Mouse (Mus musculus): Measurements from ENCODE around the gene Agap3. TPM values are rescaled to one million over a fixed set of nuclear protein-coding genes. Genes with fewer than 3 reads are reported as not detected.

The Agap3 gene
- total and polyA plus RNA-seq, 3 experiments, result 116 to 203 (median 138) TPM

DNA sequence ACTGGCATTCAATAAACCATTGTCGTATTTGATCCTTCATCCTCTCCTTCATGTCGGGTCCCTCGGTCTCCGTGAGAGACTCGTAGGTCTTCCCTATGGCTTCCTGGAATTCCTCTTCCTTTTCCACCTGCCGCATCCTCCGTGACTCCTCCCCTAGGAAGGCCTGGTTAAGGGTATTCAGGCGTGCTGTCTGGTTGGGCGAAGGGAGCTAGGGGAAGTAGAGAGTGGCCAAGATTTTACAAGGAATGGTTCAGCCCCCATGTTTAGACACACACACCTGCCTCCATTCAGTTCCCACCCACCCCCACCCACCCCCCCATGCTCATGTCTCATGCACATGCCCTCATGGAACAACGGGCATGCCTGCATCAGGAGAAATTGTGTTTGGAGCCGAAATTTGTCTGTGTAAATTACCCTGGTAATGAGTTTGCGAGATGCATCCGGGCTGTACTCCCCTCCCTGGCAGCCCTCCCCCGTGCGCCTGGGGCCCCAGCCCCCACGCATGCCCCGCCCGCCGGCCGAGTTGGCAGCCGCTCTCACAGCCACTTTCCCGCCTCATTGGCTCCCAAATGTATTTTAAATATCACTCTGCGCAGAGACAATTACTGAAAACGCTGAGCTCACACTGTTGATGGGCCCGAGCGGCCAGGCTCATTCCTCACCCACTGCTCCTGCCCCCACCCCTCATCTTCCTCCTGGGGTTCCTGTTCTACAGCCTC is 98.8 kb downstream of the Agap3 start:
- TF ChIP-seq JUND (IDR thresholded peaks at IDR 0.05; ENCODE audit: low read depth, low read length) (no peak), POLR2AphosphoS5 (IDR thresholded peaks at IDR 0.05; ENCODE audit: borderline replicate concordance, low read depth, low read length) (no peak), TBP (IDR thresholded peaks at IDR 0.05; ENCODE audit: low read depth, low read length) (no peak), CHD1 (IDR thresholded peaks at IDR 0.05; ENCODE audit: low read depth, low read length) (no peak), MYB (IDR thresholded peaks at IDR 0.05; ENCODE audit: low read depth, low read length) (no peak), KAT2A (conservative IDR thresholded peaks at IDR 0.05; ENCODE audit: low read depth, low read length) (no peak), MAFK (IDR thresholded peaks at IDR 0.05; ENCODE audit: borderline replicate concordance, low read depth, low read length) (no peak), RAD21 (IDR thresholded peaks at IDR 0.05; ENCODE audit: low read depth, low read length) (no peak)
- no peak overlapping the region for H3K27ac ChIP-seq (ENCODE audit: control insufficient read depth, low read depth, low read length)
- H3K79me2 ChIP-seq (ENCODE audit: control insufficient read depth, insufficient read depth, low read length, poor library complexity), result no peaks in the 10 kb centered on the region
- H3K36me3 ChIP-seq (ENCODE audit: control insufficient read depth in 1 of 2, insufficient read depth in 2 of 2, low read length in 2 of 2), result no peaks in the 10 kb centered on the region
- no peak overlapping the region for H3K9ac ChIP-seq (ENCODE audit: control insufficient read depth, low read depth, low read length, poor library complexity, severe bottlenecking)
- no peak for DNase-seq (ENCODE audit: low read depth, low spot score)
- peaks cover 9 to 21% of the 10 kb centered on the region in 2 experiments for H3K27me3 ChIP-seq (ENCODE audit: control insufficient read depth in 1 of 2, insufficient read depth in 2 of 2, low read length in 2 of 2)
- no peaks in the 10 kb centered on the region for H3K4me1 ChIP-seq (ENCODE audit: control insufficient read depth in 1 of 2, insufficient read depth in 2 of 2, low read length in 2 of 2)
- H3K9me3 ChIP-seq (replicated peaks; ENCODE audit: insufficient read depth, low read length), result no peaks in the 10 kb centered on the region
- H3K4me3 ChIP-seq (ENCODE audit: control insufficient read depth in 1 of 2, insufficient read depth in 1 of 2, low read depth in 2 of 2, low read length in 2 of 2), result no peak overlapping the region

DNA sequence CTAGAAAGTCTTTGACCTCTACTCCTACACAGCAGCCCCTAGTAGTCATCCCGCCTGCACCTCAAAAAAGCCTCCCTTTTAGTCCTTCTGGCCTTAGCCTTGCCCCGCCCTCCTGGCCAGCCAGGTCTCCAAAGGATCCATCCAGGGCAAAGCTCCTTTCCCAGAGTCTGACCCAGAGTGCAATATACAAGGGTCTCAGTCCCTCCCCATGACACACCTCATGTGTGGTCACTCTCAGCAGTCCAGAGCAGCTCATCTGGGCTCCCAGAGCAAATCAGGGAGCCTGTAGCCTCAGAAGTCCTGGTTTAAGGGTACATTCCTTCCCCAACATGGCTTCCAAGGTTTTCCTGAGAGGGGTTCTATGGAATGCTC is 99.3 kb downstream of the Agap3 start:
- TF ChIP-seq BHLHE40 (IDR thresholded peaks at IDR 0.05; ENCODE audit: borderline replicate concordance, low read depth, low read length) (no peak), USF1 (IDR thresholded peaks at IDR 0.05; ENCODE audit: low read depth, low read length) (no peak), SMC3 (IDR thresholded peaks at IDR 0.05; ENCODE audit: low read depth, low read length) (no peak), CTCF (IDR thresholded peaks at IDR 0.05 in 2 of 3, conservative IDR thresholded peaks at IDR 0.05 in 1 of 3; ENCODE audit: control insufficient read depth in 1 of 3, insufficient read depth in 1 of 3, low read depth in 2 of 3, low read length in 3 of 3, poor library complexity in 1 of 3, severe bottlenecking in 1 of 3) (no peak), ZMIZ1 (IDR thresholded peaks at IDR 0.05; ENCODE audit: low read depth, low read length) (no peak), POLR2AphosphoS5 (IDR thresholded peaks at IDR 0.05; ENCODE audit: borderline replicate concordance, low read depth, low read length) (no peak), GABPA (IDR thresholded peaks at IDR 0.05; ENCODE audit: low read depth, low read length) (no peak)
- H3K4me3 ChIP-seq (ENCODE audit: control insufficient read depth in 1 of 2, insufficient read depth in 1 of 2, low read depth in 2 of 2, low read length in 2 of 2), result no peak overlapping the region
- H3K9ac ChIP-seq (ENCODE audit: control insufficient read depth, low read depth, low read length, poor library complexity, severe bottlenecking), result no peak overlapping the region
- no peaks in the 10 kb centered on the region for H3K36me3 ChIP-seq (ENCODE audit: control insufficient read depth in 1 of 2, insufficient read depth in 2 of 2, low read length in 2 of 2)
- no peaks in the 10 kb centered on the region for H3K9me3 ChIP-seq (replicated peaks; ENCODE audit: insufficient read depth, low read length)
- H3K4me1 ChIP-seq (ENCODE audit: control insufficient read depth in 1 of 2, insufficient read depth in 2 of 2, low read length in 2 of 2), result no peaks in the 10 kb centered on the region
- peaks cover 9 to 23% of the 10 kb centered on the region in 2 experiments for H3K27me3 ChIP-seq (ENCODE audit: control insufficient read depth in 1 of 2, insufficient read depth in 2 of 2, low read length in 2 of 2)
- H3K27ac ChIP-seq (ENCODE audit: control insufficient read depth, low read depth, low read length), result no peak overlapping the region
- no peak for DNase-seq (ENCODE audit: low read depth, low spot score)
- H3K79me2 ChIP-seq (ENCODE audit: control insufficient read depth, insufficient read depth, low read length, poor library complexity), result no peaks in the 10 kb centered on the region

Other genes starting within 250 kb of the Agap3 start
- gene Kcnh2, start 100.6 kb upstream of the Agap3 start, total RNA-seq (2012; rRNA removed), result 1.8 and 2.0 TPM in 2 replicates
- gene Kcnh2, start 100.6 kb upstream of the Agap3 start, polyA plus RNA-seq (2012; ENCODE audit: insufficient read depth in 1 of 2, insufficient read length in 2 of 2, low read depth in 1 of 2, low replicate concordance in 2 of 2, missing spikeins in 1 of 2), result 1 to 10 TPM in 1 of 2 experiments, not detected in 1; 6.8 TPM
- gene Nos3, start 87.4 kb upstream of the Agap3 start, total RNA-seq (2012; rRNA removed), result 2.0 and 3.9 TPM in 2 replicates
- 1 to 10 TPM in 1 of 2 experiments, not detected in 1; 6.2 TPM for gene Nos3, start 87.4 kb upstream of the Agap3 start, polyA plus RNA-seq (2012; ENCODE audit: insufficient read depth in 1 of 2, insufficient read length in 2 of 2, low read depth in 1 of 2, low replicate concordance in 2 of 2, missing spikeins in 1 of 2)
- 30.2 and 41.2 TPM in 2 replicates for gene Atg9b, start 60.0 kb upstream of the Agap3 start, total RNA-seq (2012; rRNA removed)
- 10 to 100 TPM in 1 of 2 experiments, not detected in 1; 41.5 TPM for gene Atg9b, start 60.0 kb upstream of the Agap3 start, polyA plus RNA-seq (2012; ENCODE audit: insufficient read depth in 1 of 2, insufficient read length in 2 of 2, low read depth in 1 of 2, low replicate concordance in 2 of 2, missing spikeins in 1 of 2)
- gene Abcb8, start 58.5 kb upstream of the Agap3 start, total RNA-seq (2012; rRNA removed), result 72.4 and 76.9 TPM in 2 replicates
- gene Abcb8, start 58.5 kb upstream of the Agap3 start, polyA plus RNA-seq (2012; ENCODE audit: insufficient read depth in 1 of 2, insufficient read length in 2 of 2, low read depth in 1 of 2, low replicate concordance in 2 of 2, missing spikeins in 1 of 2), result 100 to 1,000 TPM in 1 of 2 experiments, not detected in 1; 124 TPM
- gene Asic3, start 38.8 kb upstream of the Agap3 start, total RNA-seq (2012; rRNA removed), result 0.04 TPM in 1 of 2 replicates, not detected in the other
- gene Asic3, start 38.8 kb upstream of the Agap3 start, polyA plus RNA-seq (2012; ENCODE audit: insufficient read depth in 1 of 2, insufficient read length in 2 of 2, low read depth in 1 of 2, low replicate concordance in 2 of 2, missing spikeins in 1 of 2), result under 1 TPM in 1 of 2 experiments, not detected in 1; 0.35 TPM
- gene Cdk5, start 28.6 kb upstream of the Agap3 start, total RNA-seq (2012; rRNA removed), result 18.2 and 24.8 TPM in 2 replicates
- 10 to 100 TPM in 1 of 2 experiments, not detected in 1; 82.6 TPM for gene Cdk5, start 28.6 kb upstream of the Agap3 start, polyA plus RNA-seq (2012; ENCODE audit: insufficient read depth in 1 of 2, insufficient read length in 2 of 2, low read depth in 1 of 2, low replicate concordance in 2 of 2, missing spikeins in 1 of 2)
- 20.1 and 20.9 TPM in 2 replicates for gene Slc4a2, start 28.3 kb upstream of the Agap3 start, total RNA-seq (2012; rRNA removed)
- gene Slc4a2, start 28.3 kb upstream of the Agap3 start, polyA plus RNA-seq (2012; ENCODE audit: insufficient read depth in 1 of 2, insufficient read length in 2 of 2, low read depth in 1 of 2, low replicate concordance in 2 of 2, missing spikeins in 1 of 2), result 10 to 100 TPM in 1 of 2 experiments, not detected in 1; 56.3 TPM
- 87.6 and 111 TPM in 2 replicates for gene Fastk, start 6.9 kb upstream of the Agap3 start, total RNA-seq (2012; rRNA removed)
- 100 to 1,000 TPM; 228 to 273 TPM for gene Fastk, start 6.9 kb upstream of the Agap3 start, polyA plus RNA-seq (2012; ENCODE audit: insufficient read depth in 1 of 2, insufficient read length in 2 of 2, low read depth in 1 of 2, low replicate concordance in 2 of 2, missing spikeins in 1 of 2)
- 16.4 and 17.8 TPM in 2 replicates for gene Tmub1, start 4.3 kb upstream of the Agap3 start, total RNA-seq (2012; rRNA removed)
- gene Tmub1, start 4.3 kb upstream of the Agap3 start, polyA plus RNA-seq (2012; ENCODE audit: insufficient read depth in 1 of 2, insufficient read length in 2 of 2, low read depth in 1 of 2, low replicate concordance in 2 of 2, missing spikeins in 1 of 2), result 10 to 100 TPM in 1 of 2 experiments, not detected in 1; 36.0 TPM
- gene Gbx1, start 75.0 kb downstream of the Agap3 start, total RNA-seq (2012; rRNA removed), result 0.08 and 0.36 TPM in 2 replicates
- under 1 TPM in 1 of 2 experiments, not detected in 1; 0.49 TPM for gene Gbx1, start 75.0 kb downstream of the Agap3 start, polyA plus RNA-seq (2012; ENCODE audit: insufficient read depth in 1 of 2, insufficient read length in 2 of 2, low read depth in 1 of 2, low replicate concordance in 2 of 2, missing spikeins in 1 of 2)
- gene Asb10, start 88.8 kb downstream of the Agap3 start, total RNA-seq (2012; rRNA removed), result 0.12 and 0.13 TPM in 2 replicates
- gene Asb10, start 88.8 kb downstream of the Agap3 start, polyA plus RNA-seq (2012; ENCODE audit: insufficient read depth in 1 of 2, insufficient read length in 2 of 2, low read depth in 1 of 2, low replicate concordance in 2 of 2, missing spikeins in 1 of 2), result under 1 TPM in 1 of 2 experiments, not detected in 1; 0.32 TPM
- gene 4931409K22Rik, start 104.6 kb downstream of the Agap3 start, total RNA-seq (2012; rRNA removed), result not detected in 2 replicates
- gene 4931409K22Rik, start 104.6 kb downstream of the Agap3 start, polyA plus RNA-seq (2012; ENCODE audit: insufficient read depth in 1 of 2, insufficient read length in 2 of 2, low read depth in 1 of 2, low replicate concordance in 2 of 2, missing spikeins in 1 of 2), result not detected
- gene Abcf2, start 125.3 kb downstream of the Agap3 start, total RNA-seq (2012; rRNA removed), result 228 and 257 TPM in 2 replicates
- gene Abcf2, start 125.3 kb downstream of the Agap3 start, polyA plus RNA-seq (2012; ENCODE audit: insufficient read depth in 1 of 2, insufficient read length in 2 of 2, low read depth in 1 of 2, low replicate concordance in 2 of 2, missing spikeins in 1 of 2), result 100 to 1,000 TPM in 1 of 2 experiments, not detected in 1; 244 TPM
- 37.1 and 37.9 TPM in 2 replicates for gene Chpf2, start 134.6 kb downstream of the Agap3 start, total RNA-seq (2012; rRNA removed)
- 10 to 100 TPM in 1 of 2 experiments, not detected in 1; 39.7 TPM for gene Chpf2, start 134.6 kb downstream of the Agap3 start, polyA plus RNA-seq (2012; ENCODE audit: insufficient read depth in 1 of 2, insufficient read length in 2 of 2, low read depth in 1 of 2, low replicate concordance in 2 of 2, missing spikeins in 1 of 2)
- 2.1 and 2.7 TPM in 2 replicates for gene Smarcd3, start 172.2 kb downstream of the Agap3 start, total RNA-seq (2012; rRNA removed)
- 10 to 100 TPM in 1 of 2 experiments, not detected in 1; 16.5 TPM for gene Smarcd3, start 172.2 kb downstream of the Agap3 start, polyA plus RNA-seq (2012; ENCODE audit: insufficient read depth in 1 of 2, insufficient read length in 2 of 2, low read depth in 1 of 2, low replicate concordance in 2 of 2, missing spikeins in 1 of 2)
- gene Nub1, start 233.4 kb downstream of the Agap3 start, total RNA-seq (2012; rRNA removed), result 38.3 and 45.0 TPM in 2 replicates
- gene Nub1, start 233.4 kb downstream of the Agap3 start, polyA plus RNA-seq (2012; ENCODE audit: insufficient read depth in 1 of 2, insufficient read length in 2 of 2, low read depth in 1 of 2, low replicate concordance in 2 of 2, missing spikeins in 1 of 2), result 10 to 100 TPM in 1 of 2 experiments, not detected in 1; 59.6 TPM